Mouse (Mus musculus) testis, adult 2 months (tissue): Measurements from ENCODE around the gene Dgkd.

Source experiments
- CTCF ChIP-seq: fragments of 200-500 bp; IDR thresholded peaks from 2 replicates; pipeline ENCODE4 v1.5.1; 2012; ENCODE audit warnings: low read depth, mild to moderate bottlenecking, inconsistent platforms, low read length, moderate library complexity; ENCODE audit not compliant: control insufficient read depth, insufficient read depth, insufficient replicate concordance
- POLR2A ChIP-seq: fragments of 200-500 bp; IDR thresholded peaks from 2 replicates; pipeline ENCODE4 v1.6.1; 2012; ENCODE audit warnings: low read depth, mild to moderate bottlenecking, inconsistent platforms, low read length, moderate library complexity; ENCODE audit not compliant: control insufficient read depth

DNA sequence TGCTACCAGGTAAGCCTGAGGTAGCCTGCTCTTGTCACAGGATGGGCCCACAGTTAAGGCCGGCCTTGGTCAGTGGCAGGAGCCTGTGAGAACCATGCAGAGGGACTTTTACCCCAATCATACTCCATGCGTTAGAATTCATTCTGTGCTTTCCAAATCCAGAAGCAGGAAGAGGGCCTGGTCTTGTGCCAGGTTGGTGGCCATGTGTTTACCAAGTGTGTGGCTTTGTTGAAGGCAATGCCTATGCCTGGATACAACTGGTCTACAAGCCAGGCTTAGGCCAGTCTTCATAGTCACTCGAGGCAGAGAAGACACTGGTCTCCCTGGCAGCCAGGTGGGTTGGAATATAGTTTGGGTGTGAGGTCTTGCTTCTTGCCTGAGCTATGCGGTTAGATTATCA, 38.5 kb downstream of the Dgkd start:
- TF ChIP-seq CTCF, result no peak
- TF ChIP-seq POLR2A, result no peak
